8 mouse cellular contexts compared by ENCODE assay signal in genomic region chr19:47795009-47795728, GRCm38 (mm10). TPM values are rescaled to one million over a fixed set of nuclear protein-coding genes. Genes with fewer than 3 reads are reported as not detected.
DNase-seq lines count a peak whose midpoint lies in the region; ATAC-seq and TF ChIP-seq lines count a peak whose summit lies in the region.

No protein-coding gene starts in this region.

- peaks cover 7% of the 10 kb centered on the region; the same call in 1 of the 2 replicates for H3K4me1 ChIP-seq in hindbrain, embryonic 12.5 days

- TF ChIP-seq CTCF in layer of hippocampus, adult 2 months (conservative IDR thresholded peaks at IDR 0.05): peak; percentile 90

- H3K27me3 ChIP-seq in hindbrain, embryonic 12.5 days: no peaks in the 10 kb centered on the region

- no peaks in the 10 kb centered on the region for H3K9me3 ChIP-seq in hindbrain, embryonic 12.5 days (replicated peaks)

- H3K27ac ChIP-seq in layer of hippocampus, adult 2 months: no peak overlapping the region
- no peak overlapping the region for H3K27ac ChIP-seq in hindbrain, embryonic 12.5 days

- H3K4me3 ChIP-seq in layer of hippocampus, adult 2 months: no peak overlapping the region
- no peak overlapping the region for H3K4me3 ChIP-seq in hindbrain, embryonic 12.5 days

- H3K4me2 ChIP-seq in hindbrain, embryonic 12.5 days (replicated peaks): no peak overlapping the region

- H3K9ac ChIP-seq in hindbrain, embryonic 12.5 days: no peak overlapping the region

- no peak for ATAC-seq in hindbrain, embryonic 12.5 days (ENCODE audit: low FRiP score)

- peak; percentile 72 for DNase-seq in CD4-positive helper T cell, adult 2 months (ENCODE audit: low read depth, low spot score)
- peak; percentile 78 for DNase-seq in MEL-GATA-1-ER (ENCODE audit: extremely low read depth, low read depth)
- DNase-seq in cerebellum, adult 9-10 months: peak; percentile 61
- peak; percentile 63 for DNase-seq in gastrocnemius, postnatal 10 days
- peak; percentile 79 to 88 for DNase-seq in layer of hippocampus, adult 2 months (ENCODE audit: low spot score in 2 of 2)
- DNase-seq in lung, postnatal 14 days: peak; percentile 76
- peak; percentile 11 for DNase-seq in skeletal muscle tissue, adult 2 months (ENCODE audit: low read depth, low spot score)

- WGBS in hindbrain, embryonic 12.5 days: 40% methylated on average over 15 of the region's 15 CpGs

- H3K36me3 ChIP-seq in hindbrain, embryonic 12.5 days: no peaks in the 10 kb centered on the region

RNA-seq across cellular contexts. Expression of gene Gsto1, which starts 59.6 kb away (rescaled TPM):
- total RNA-seq in gastrocnemius, postnatal 10 days (2021): 10 to 100 TPM; 28.1 to 30.1 TPM
- 10 to 100 TPM; 52.8 to 55.9 TPM for total RNA-seq in layer of hippocampus, adult 2 months (2021)
- 102 and 106 TPM in 2 replicates for polyA plus RNA-seq in hindbrain, embryonic 12.5 days (2016; fragmentation: Nextera tagmentation; extraction: Ambion mirVana)

Comparison
In these comparisons a context has a peak if more than half of its experiments do, and no peak if none do; other contexts are left out.
1. DNase-seq: peak in every context shown above with its lines; median percentile 84 in layer of hippocampus, adult 2 months; 78 in MEL-GATA-1-ER; 76 in lung, postnatal 14 days; 72 in CD4-positive helper T cell, adult 2 months; 63 in gastrocnemius, postnatal 10 days; 61 in cerebellum, adult 9-10 months; 11 in skeletal muscle tissue, adult 2 months.